Mouse (Mus musculus): ENCODE data around the gene Pax8. TPM values are rescaled to one million over a fixed set of nuclear protein-coding genes. Genes with fewer than 3 reads are reported as not detected.

Pax8 gene
- total and polyA plus RNA-seq, 3 experiments: 0.17 to 0.60 TPM; not detected in 1

- no peak for TF ChIP-seq PAX5 (IDR thresholded peaks at IDR 0.05; ENCODE audit: low read length)
- no peaks in the 10 kb centered on the region for H3K9me3 ChIP-seq (replicated peaks; ENCODE audit: low read length)
- no peaks in the 10 kb centered on the region for H3K4me1 ChIP-seq (ENCODE audit: control insufficient read depth in 1 of 2, insufficient read depth in 2 of 2)
- H3K4me3 ChIP-seq (replicated peaks in 1 of 3; ENCODE audit: low read depth in 2 of 3, low read length in 2 of 3, poor library complexity in 1 of 3): no peak overlapping the region
- no peak for DNase-seq (ENCODE audit: extremely low read depth)
- no peaks in the 10 kb centered on the region for H3K36me3 ChIP-seq (replicated peaks in 1 of 2; ENCODE audit: control insufficient read depth in 1 of 2, insufficient read depth in 1 of 2, low read length in 1 of 2)
- no peaks in the 10 kb centered on the region for H3K79me2 ChIP-seq (replicated peaks; ENCODE audit: control insufficient read depth, extremely low read depth, insufficient read depth, poor library complexity, severe bottlenecking)
- no peaks in the 10 kb centered on the region for H3K27me3 ChIP-seq (replicated peaks)
- in situ Hi-C loops (cut with MboI; ENCODE audit: low pct_ligation_motif_present, low pct_unique_long_range_greater_than_20kb, low sequenced_read_pairs): no loop called here
- H3K9ac ChIP-seq (ENCODE audit: insufficient read depth, low read depth): no peak overlapping the region
- no peak overlapping the region for H3K27ac ChIP-seq (ENCODE audit: insufficient read depth, low read depth)
- dilution Hi-C loops (cut with MboI; ENCODE audit: extremely low pct_ligation_motif_present, extremely low pct_unique_long_range_greater_than_20kb, low sequenced_read_pairs): no loop called here
- H3K4me2 ChIP-seq (ENCODE audit: insufficient read depth, low read depth, poor library complexity, severe bottlenecking): no peak overlapping the region
Observed at GRCm38 (mm10) chr2:24440056-24440455, 35.3 kb downstream of the Pax8 start.

- Histone ChIP-seq H3K36me3 (replicated peaks in 1 of 2; ENCODE audit: control insufficient read depth in 1 of 2, insufficient read depth in 1 of 2, low read length in 1 of 2) (no peaks in the 10 kb centered on the region), H3K4me2 (ENCODE audit: insufficient read depth, low read depth, poor library complexity, severe bottlenecking) (no peak overlapping the region), H3K4me3 (replicated peaks in 1 of 3; ENCODE audit: low read depth in 2 of 3, low read length in 2 of 3, poor library complexity in 1 of 3) (no peak overlapping the region), H3K27ac (ENCODE audit: insufficient read depth, low read depth) (no peak overlapping the region), H3K9me3 (replicated peaks; ENCODE audit: low read length) (no peaks in the 10 kb centered on the region), H3K79me2 (replicated peaks; ENCODE audit: control insufficient read depth, extremely low read depth, insufficient read depth, poor library complexity, severe bottlenecking) (no peaks in the 10 kb centered on the region), H3K27me3 (replicated peaks) (no peaks in the 10 kb centered on the region), H3K9ac (ENCODE audit: insufficient read depth, low read depth) (no peak overlapping the region), H3K4me1 (ENCODE audit: control insufficient read depth in 1 of 2, insufficient read depth in 2 of 2) (no peaks in the 10 kb centered on the region)
- in situ Hi-C loops (cut with MboI; ENCODE audit: low pct_ligation_motif_present, low pct_unique_long_range_greater_than_20kb, low sequenced_read_pairs): no loop called here
- TF ChIP-seq KAT2A (IDR thresholded peaks at IDR 0.05; ENCODE audit: insufficient replicate concordance, low read length) (no peak), USF1 (IDR thresholded peaks at IDR 0.05; ENCODE audit: low read depth, low read length) (no peak), UBTF (IDR thresholded peaks at IDR 0.05; ENCODE audit: low read depth, low read length) (no peak), TCF12 (IDR thresholded peaks at IDR 0.05; ENCODE audit: low read depth, low read length) (no peak), BHLHE40 (IDR thresholded peaks at IDR 0.05; ENCODE audit: low read depth, low read length) (no peak), ETS1 (conservative IDR thresholded peaks at IDR 0.05; ENCODE audit: low read depth, low read length) (no peak), JUN (IDR thresholded peaks at IDR 0.05; ENCODE audit: insufficient read depth, low read depth, low read length) (no peak), NRF1 (IDR thresholded peaks at IDR 0.05; ENCODE audit: low read depth, low read length) (no peak), MXI1 (IDR thresholded peaks at IDR 0.05; ENCODE audit: low read depth, low read length) (no peak)
- no peak for DNase-seq (ENCODE audit: extremely low read depth)
- dilution Hi-C loops (cut with MboI; ENCODE audit: extremely low pct_ligation_motif_present, extremely low pct_unique_long_range_greater_than_20kb, low sequenced_read_pairs): no loop called here
Observed at GRCm38 (mm10) chr2:24435699-24436098, 39.7 kb downstream of the Pax8 start.

GRCm38 (mm10) chr2:24434670-24435069 is 40.7 kb downstream of the Pax8 start:
- no peak for DNase-seq (ENCODE audit: extremely low read depth)
- H3K4me2 ChIP-seq (ENCODE audit: insufficient read depth, low read depth, poor library complexity, severe bottlenecking): no peak overlapping the region
- H3K9ac ChIP-seq (ENCODE audit: insufficient read depth, low read depth): no peak overlapping the region
- H3K4me1 ChIP-seq (ENCODE audit: control insufficient read depth in 1 of 2, insufficient read depth in 2 of 2): no peaks in the 10 kb centered on the region
- no peak overlapping the region for H3K4me3 ChIP-seq (replicated peaks in 1 of 3; ENCODE audit: low read depth in 2 of 3, low read length in 2 of 3, poor library complexity in 1 of 3)
- no peaks in the 10 kb centered on the region for H3K27me3 ChIP-seq (replicated peaks)
- no peak overlapping the region for H3K27ac ChIP-seq (ENCODE audit: insufficient read depth, low read depth)
- TF ChIP-seq JUN (IDR thresholded peaks at IDR 0.05; ENCODE audit: insufficient read depth, low read depth, low read length): no peak
- TF ChIP-seq MEF2A (IDR thresholded peaks at IDR 0.05; ENCODE audit: borderline replicate concordance, low read depth, low read length): no peak
- no peak for TF ChIP-seq UBTF (IDR thresholded peaks at IDR 0.05; ENCODE audit: low read depth, low read length)
- no peak for TF ChIP-seq MXI1 (IDR thresholded peaks at IDR 0.05; ENCODE audit: low read depth, low read length)
- no peak for TF ChIP-seq SIN3A (IDR thresholded peaks at IDR 0.05; ENCODE audit: low read length)
- no peak for TF ChIP-seq NRF1 (IDR thresholded peaks at IDR 0.05; ENCODE audit: low read depth, low read length)
- no peak for TF ChIP-seq CTCF (conservative IDR thresholded peaks at IDR 0.05 in 1 of 2, IDR thresholded peaks at IDR 0.05 in 1 of 2; ENCODE audit: low read depth in 2 of 2, low read length in 2 of 2)
- TF ChIP-seq ZNF384 (IDR thresholded peaks at IDR 0.05; ENCODE audit: low read depth, low read length): no peak
- TF ChIP-seq SMC3 (IDR thresholded peaks at IDR 0.05; ENCODE audit: low read depth, low read length): no peak
- no peak for TF ChIP-seq MAX (IDR thresholded peaks at IDR 0.05; ENCODE audit: low read length)
- no peak for TF ChIP-seq MAZ (IDR thresholded peaks at IDR 0.05; ENCODE audit: low read depth, low read length)
- no peak for TF ChIP-seq USF2 (conservative IDR thresholded peaks at IDR 0.05; ENCODE audit: low read depth, low read length)
- no peak for TF ChIP-seq MAFK (IDR thresholded peaks at IDR 0.05; ENCODE audit: insufficient replicate concordance, low read length)
- no peak for TF ChIP-seq BHLHE40 (IDR thresholded peaks at IDR 0.05; ENCODE audit: low read depth, low read length)
- no peak for TF ChIP-seq HCFC1 (IDR thresholded peaks at IDR 0.05; ENCODE audit: low read depth, low read length)
- no peak for TF ChIP-seq ZC3H11A (IDR thresholded peaks at IDR 0.05; ENCODE audit: low read depth, low read length)
- H3K79me2 ChIP-seq (replicated peaks; ENCODE audit: control insufficient read depth, extremely low read depth, insufficient read depth, poor library complexity, severe bottlenecking): no peaks in the 10 kb centered on the region
- in situ Hi-C loops (cut with MboI; ENCODE audit: low pct_ligation_motif_present, low pct_unique_long_range_greater_than_20kb, low sequenced_read_pairs): no loop called here
- dilution Hi-C loops (cut with MboI; ENCODE audit: extremely low pct_ligation_motif_present, extremely low pct_unique_long_range_greater_than_20kb, low sequenced_read_pairs): no loop called here
- H3K36me3 ChIP-seq (replicated peaks in 1 of 2; ENCODE audit: control insufficient read depth in 1 of 2, insufficient read depth in 1 of 2, low read length in 1 of 2): no peaks in the 10 kb centered on the region
- H3K9me3 ChIP-seq (replicated peaks; ENCODE audit: low read length): no peaks in the 10 kb centered on the region
